Mouse (Mus musculus) B cell, adult 2 months (primary cell): ENCODE data around the gene Abcc4.

Source experiments
- DNase-seq, 2 experiments: peaks; one replicate each; pipeline ENCODE4 v3.0.0; 2022

Gene Abcc4

DNA sequence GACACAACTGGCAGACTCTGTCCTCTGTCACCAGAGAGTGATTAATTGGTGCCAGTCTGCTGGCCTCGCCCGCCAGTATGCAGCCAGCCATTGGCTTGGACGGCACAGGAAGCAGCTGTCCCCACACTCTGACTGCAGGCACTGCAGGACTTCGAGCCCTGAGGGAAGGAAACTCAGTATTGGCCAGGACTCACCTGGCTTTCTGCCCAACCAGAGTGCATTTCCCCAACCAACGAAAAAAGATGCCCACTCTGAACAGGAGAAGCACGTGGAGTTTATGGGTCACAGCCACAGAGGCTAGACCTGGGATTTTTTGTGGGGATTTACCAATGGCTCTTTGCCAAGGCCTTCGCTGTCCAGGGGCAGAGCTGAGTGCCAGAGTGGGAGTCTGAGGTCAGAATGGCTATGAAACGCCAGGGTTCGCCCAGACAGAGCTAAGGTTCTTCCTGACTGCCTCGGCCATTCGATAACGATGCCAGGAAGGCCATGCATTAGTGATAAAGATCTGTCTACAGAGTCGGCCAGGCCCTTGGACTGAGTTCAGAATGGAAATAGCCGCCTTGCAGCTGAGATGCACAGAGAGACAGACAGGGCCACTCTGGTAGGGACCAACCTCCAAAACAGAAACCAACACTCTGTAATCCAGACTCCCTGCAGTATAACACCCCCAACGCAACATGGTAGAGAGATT is 70.4 kb downstream of the Abcc4 start:
- DNase-seq = no peak

- no peak for DNase-seq
These were observed 76.4 kb downstream of the Abcc4 start for GRCm38 (mm10) chr14:118629649-118630048.

GRCm38 (mm10) chr14:118621449-118621789 is 84.6 kb downstream of the Abcc4 start:
- DNase-seq = no peak

DNA sequence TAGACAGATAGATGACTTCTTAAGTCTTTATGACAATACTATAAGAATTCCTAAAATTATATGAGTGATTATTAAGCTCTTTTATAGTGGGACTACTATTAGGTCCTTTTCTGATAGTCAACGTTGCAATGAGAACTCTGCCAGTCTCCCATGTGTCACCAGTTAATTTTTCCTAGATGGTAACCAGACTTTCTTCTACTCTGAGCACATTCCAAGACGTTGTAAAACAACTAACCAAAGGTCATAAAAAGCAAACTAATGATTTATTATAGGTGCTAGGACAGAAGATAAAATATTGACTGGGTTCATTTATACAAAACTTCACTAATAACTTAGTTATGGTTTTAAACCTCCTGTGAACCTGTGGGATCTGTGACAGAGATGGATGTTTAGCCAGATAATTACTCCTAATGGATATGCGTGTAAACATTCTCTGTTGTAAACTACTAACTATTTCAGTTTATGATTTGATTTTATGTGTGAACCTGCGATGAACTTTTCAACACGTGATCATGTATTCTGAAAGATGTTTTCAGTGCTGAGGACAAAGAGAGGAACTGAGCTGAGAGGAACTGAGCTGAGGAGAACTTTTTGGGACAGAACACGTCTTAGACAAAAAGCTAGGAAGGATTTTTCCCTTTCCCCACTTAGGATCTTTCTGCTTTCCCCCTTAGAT is 85.1 kb downstream of the Abcc4 start:
- DNase-seq = no peak

DNA sequence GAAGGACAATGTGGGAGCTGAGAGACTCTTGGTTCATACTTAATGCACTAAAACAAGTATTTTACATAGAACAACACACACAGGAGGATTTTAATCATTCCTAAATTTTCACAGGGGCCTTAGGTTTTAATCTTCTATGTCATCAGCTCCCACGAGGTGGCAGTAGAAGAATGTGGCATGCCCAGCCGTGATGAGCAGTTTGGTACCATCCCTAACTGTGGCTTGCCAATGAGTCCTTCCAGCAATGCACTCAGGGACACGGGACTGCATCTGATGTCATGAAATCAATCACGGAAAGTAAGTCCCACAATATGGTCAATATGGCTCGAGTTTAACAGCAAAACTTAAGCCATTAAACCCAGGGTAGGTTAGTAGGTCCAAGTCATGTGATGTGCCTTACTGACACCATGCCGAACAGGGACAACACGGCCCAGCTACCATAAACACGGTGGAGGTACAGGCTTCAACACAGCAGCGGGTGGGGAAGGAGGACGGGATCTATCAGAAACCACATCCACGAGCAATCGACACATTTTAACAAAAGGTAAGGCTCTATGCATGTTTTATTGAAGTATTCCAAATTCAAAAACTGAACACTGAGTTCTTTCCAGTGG is 89.2 kb downstream of the Abcc4 start:
- peak; percentile 61 to 62 for DNase-seq

DNA sequence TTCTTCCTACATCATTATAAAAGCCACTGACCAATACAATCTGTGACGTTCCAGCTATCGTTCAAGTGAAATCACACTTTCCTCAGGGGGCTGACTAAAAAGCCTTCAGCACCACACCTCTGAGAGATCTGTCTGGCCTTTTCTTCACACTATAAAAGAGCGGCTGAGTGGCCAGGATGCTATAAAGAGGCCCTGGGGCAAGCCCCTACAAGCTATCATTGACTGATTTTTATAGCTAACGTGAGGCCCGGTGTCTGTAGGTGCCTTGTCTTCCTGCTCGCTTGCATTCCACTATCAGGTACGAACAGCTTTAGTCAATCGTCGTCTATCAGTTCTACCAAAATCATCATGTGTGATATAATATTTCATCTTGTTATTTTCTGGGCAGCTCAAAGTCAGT is 92.3 kb downstream of the Abcc4 start:
- DNase-seq = no peak

DNA sequence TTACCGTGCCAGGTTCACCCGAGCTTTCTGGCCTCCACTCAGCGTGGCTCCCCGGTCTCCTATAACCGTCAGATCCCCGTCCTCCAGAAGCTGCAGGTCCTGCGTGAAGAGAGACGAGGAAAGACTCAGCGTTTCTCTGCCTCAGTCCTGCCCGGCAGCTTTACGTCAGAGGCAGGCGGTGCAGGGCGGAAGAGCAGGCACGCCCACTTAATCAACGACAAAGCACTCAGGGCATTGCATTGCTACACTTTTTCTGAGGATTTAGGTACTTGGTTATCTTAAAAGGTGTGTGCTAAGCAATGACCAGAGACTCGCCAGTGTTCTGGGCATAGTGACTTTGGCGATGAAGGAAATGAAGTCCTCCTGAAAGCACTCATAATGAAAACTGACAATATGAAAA is 94.3 kb downstream of the Abcc4 start:
- no peak for DNase-seq

DNA sequence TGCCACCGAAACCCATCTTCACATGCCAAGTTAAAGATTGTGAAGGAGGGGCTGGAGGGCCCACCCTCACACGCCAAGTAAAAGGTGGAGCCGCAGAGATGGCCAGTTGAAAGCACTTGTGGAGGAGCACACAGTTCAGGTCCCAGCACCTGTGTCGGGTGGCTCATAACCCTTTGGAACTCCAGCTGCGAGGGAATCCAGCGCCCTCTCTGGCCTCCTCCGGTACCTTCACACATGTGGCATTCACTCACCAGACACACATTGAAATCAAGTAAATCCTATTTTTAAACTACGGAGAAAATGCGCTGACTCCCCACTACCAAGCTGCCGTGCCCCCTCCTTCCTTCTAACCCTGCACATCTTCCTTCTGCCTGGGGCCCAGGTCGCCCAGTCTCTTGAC is 95.2 kb downstream of the Abcc4 start:
- no peak for DNase-seq

GRCm38 (mm10) chr14:118608816-118609465 is 97.1 kb downstream of the Abcc4 start:
- DNase-seq = no peak

DNA sequence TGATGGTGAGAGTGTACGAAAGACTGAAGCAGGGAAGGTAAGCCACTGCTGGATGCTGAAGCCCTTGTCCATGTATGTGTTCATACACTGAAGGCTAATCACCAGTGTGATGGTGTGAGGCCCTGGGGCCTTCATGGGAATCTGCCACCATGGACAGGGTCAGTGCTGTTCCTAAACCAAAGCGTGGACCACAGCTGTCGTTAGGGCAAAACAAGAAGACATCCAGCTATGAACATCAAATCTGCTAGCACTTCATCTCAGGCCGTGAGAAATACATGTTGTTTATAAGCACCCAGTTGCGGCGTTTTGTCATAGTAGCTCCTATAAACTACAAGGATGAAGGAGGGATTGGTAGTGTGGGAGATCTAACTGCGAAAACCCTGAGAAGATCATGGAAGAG is 97.7 kb downstream of the Abcc4 start:
- no peak for DNase-seq

GRCm38 (mm10) chr14:118606476-118606875 is 99.5 kb downstream of the Abcc4 start:
- no peak for DNase-seq

GRCm38 (mm10) chr14:118604903-118605302 is 101.1 kb downstream of the Abcc4 start:
- no peak for DNase-seq

DNA sequence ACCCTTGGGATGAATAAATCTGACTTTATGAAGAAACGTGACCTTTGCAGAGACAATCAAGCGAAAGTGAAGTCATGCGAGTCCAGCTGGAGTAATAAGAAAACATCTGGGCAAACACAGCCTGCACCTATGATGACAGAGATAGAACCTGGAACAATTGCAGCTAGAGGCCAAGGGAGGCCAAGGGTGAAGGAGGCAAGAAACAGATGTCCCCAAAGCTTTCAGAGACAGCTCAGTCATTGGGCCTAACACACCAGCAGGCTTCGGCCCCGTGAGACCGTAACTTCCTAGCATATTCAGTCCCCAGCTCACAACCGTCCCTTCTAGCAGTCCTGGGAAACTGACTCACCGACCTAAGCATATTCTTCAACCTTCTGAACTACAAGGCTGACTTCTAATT is 104.0 kb downstream of the Abcc4 start:
- DNase-seq = no peak

DNA sequence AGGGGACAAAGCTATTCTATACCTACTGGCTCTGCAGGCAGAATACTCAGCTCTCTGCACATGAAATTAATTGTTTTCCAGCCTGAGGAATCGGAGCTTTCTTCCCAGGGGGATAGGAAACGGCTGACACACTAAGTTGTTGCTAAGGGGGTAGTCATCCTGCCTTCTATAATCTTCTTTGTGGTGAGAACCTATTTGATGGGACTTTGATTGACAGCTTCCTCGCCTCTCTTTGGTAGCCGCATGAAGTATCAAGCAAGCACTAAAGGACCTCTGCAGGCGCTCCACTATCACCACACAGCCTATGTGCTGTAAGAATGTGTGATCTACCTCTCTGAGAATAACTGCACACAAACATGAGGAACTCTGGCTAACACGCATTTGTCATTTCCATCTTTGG is 105.3 kb downstream of the Abcc4 start:
- no peak for DNase-seq

DNA sequence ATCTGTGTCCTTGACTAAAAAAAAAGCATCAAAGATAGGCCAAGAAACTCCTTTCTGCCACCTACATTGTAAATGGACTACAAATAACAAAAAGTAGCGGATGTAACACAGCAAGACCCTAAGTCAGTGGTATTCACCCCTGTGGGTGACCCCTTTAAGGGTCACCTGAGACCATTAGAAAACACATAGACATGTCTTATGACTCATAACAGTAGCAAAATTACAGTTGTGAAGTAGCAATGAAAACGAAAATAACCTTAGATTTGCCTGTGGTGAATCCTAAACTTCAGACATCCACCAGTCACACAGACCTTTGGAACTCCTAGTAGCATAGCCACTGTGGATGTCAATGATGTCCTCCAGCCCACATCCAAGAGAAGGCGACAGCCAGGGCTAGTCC is 107.3 kb downstream of the Abcc4 start:
- no peak for DNase-seq

GRCm38 (mm10) chr14:118594463-118594862 is 111.6 kb downstream of the Abcc4 start:
- no peak for DNase-seq

- DNase-seq = peak; percentile 30 to 36
These were observed 114.3 kb downstream of the Abcc4 start for GRCm38 (mm10) chr14:118591477-118592403.

DNA sequence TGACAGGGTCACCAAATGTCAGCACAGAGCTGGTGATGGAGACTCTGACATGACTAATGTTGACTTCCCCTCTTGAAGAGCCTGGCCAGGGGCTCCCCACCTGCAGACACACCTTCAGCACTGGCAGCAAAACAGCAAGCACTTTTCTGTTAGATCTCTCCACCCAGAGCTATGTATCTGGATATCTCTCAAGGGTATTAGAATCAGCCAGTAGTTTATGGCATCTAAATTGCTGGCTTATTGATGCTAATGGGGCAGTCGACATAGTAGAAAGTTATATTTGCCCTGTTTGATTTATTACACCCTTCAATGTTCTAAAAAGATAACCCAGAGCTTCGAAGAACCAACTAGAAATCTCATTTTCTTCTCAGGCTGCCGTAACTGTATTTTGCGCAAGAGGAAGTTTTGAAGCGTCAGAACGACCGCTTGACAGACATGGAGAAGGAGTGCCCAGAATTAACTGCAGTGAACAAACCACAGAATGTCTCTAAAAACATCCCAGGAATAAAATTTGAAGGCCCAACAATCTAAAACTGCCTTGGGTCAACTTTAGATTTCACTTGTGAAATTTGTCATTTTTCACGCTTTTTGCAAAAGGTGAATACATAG is 123.6 kb downstream of the Abcc4 start:
- no peak for DNase-seq

- DNase-seq = no peak
These were observed 124.3 kb downstream of the Abcc4 start for GRCm38 (mm10) chr14:118581673-118582072.

DNA sequence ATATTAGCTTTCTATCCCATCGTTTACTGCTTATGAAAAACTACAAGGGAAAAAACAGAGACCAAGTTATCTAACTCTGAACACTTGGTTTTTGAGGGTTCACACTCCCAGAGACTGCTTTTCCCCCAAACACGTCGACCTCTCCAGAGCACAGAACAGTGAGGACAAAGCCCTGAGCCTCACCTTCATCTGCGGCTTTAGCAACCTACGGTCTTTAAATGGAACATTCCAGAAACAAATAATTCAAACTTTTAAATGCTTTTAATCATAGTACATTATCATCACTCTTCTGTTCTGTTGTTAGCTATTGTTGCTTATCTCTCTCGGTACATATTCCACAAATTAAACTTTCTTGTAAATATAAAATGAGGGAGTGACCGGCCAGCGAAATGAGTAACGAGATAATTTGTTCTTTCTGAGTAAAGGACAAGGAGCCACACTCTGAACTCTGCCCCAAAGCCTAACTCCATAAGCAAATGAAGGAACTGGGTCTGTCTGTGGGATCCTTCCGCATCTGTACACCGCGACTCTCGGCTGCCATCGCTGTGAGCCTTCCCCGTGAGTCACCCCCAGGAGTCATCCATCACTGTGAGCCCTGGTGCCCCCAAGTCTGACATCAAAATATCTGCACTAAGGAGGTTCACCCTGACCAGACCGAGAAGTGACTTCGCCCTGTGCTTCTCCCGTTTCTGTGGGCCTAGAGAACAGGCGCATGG is 126.8 kb downstream of the Abcc4 start:
- no peak for DNase-seq

DNA sequence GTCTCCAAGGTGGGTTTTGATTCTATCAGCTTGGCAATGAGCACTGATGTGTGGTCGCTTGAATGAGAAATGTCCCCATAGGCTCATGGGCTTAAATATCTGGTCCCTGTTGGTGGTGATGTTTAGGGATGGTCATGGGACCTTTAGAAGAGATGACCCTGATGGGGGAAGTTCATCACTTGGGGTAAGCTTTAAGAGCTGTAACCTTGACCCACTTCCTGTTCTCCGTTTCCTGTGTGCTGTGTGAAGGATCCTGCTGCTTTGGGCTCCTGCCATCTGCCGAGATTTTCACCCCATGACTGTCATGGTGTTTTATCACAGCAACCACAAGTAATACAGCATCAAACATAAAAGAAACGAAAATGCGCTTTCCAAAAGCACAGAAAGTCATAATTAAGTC is 128.1 kb downstream of the Abcc4 start:
- DNase-seq = peak in 1 of 2 experiments; percentile 3
